Mouse (Mus musculus): Measurements from ENCODE around the gene Bst1.

- TF ChIP-seq POLR2A (IDR thresholded peaks at IDR 0.05; ENCODE audit: control insufficient read depth in 1 of 2, insufficient read depth in 1 of 2, low read depth in 1 of 2, low read length in 2 of 2, poor library complexity in 1 of 2) (no peak), MEF2A (IDR thresholded peaks at IDR 0.05; ENCODE audit: extremely low read depth, insufficient replicate concordance, low read depth, low read length, poor library complexity, severe bottlenecking) (no peak), ELF1 (IDR thresholded peaks at IDR 0.05; ENCODE audit: low read depth, low read length) (no peak), UBTF (IDR thresholded peaks at IDR 0.05; ENCODE audit: borderline replicate concordance, insufficient read depth, low read depth, low read length) (no peak), SMC3 (IDR thresholded peaks at IDR 0.05; ENCODE audit: low read depth, low read length) (0 out of 2 replicates have a peak, but pooled peaks have one; percentile 5), GATA1 (IDR thresholded peaks at IDR 0.05; ENCODE audit: low read depth, low read length) (no peak), ZC3H11A (IDR thresholded peaks at IDR 0.05; ENCODE audit: low read depth, low read length) (no peak), ETS1 (IDR thresholded peaks at IDR 0.05; ENCODE audit: low read depth, low read length) (no peak), CTCF (IDR thresholded peaks at IDR 0.05 in 2 of 3, conservative IDR thresholded peaks at IDR 0.05 in 1 of 3; ENCODE audit: control insufficient read depth in 1 of 3, insufficient read depth in 1 of 3, low read depth in 2 of 3, low read length in 3 of 3, poor library complexity in 1 of 3, severe bottlenecking in 1 of 3) (no peak)
Observed at GRCm38 (mm10) chr5:43781423-43781976, 37.2 kb upstream of the Bst1 start.
